Mouse (Mus musculus) kidney, adult 2 months (tissue): ENCODE measurements around the gene Zfp791. TPM values are rescaled to one million over a fixed set of nuclear protein-coding genes. Genes with fewer than 3 reads are reported as not detected.

Source experiments
- DNase-seq: peaks from one replicate; pipeline ENCODE4 v3.0.0; 2021
- H3K27ac ChIP-seq: fragments of 200-500 bp; 2 replicates; pipeline ENCODE4 v1.5.1; 2012; ENCODE audit warnings: low read depth, low read length, control low read depth, inconsistent platforms; ENCODE audit not compliant: insufficient read depth
- H3K27me3 ChIP-seq: fragments of 200-500 bp; replicated peaks from 2 replicates; pipeline ENCODE4 v1.6.1; 2012; ENCODE audit warnings: mild to moderate bottlenecking, moderate library complexity, low read length, inconsistent platforms; ENCODE audit not compliant: control insufficient read depth, insufficient read depth
- H3K36me3 ChIP-seq: fragments of 200-500 bp; 2 replicates; pipeline ENCODE4 v1.6.1; 2012; ENCODE audit warnings: mild to moderate bottlenecking, moderate library complexity, low read length, inconsistent platforms; ENCODE audit not compliant: control insufficient read depth, insufficient read depth
- H3K4me1 ChIP-seq: fragments of 200-500 bp; 2 replicates; pipeline ENCODE4 v1.6.1; 2011; ENCODE audit warnings: low read length; ENCODE audit not compliant: control insufficient read depth, insufficient read depth
- H3K4me3 ChIP-seq: fragments of 200-500 bp; 2 replicates; pipeline ENCODE4 v1.5.1; 2011; ENCODE audit warnings: mild to moderate bottlenecking, low read depth, low read length, control low read depth; ENCODE audit not compliant: insufficient read depth
- CTCF ChIP-seq: fragments of 200-500 bp; conservative IDR thresholded peaks from 2 replicates; pipeline ENCODE4 v1.5.1; 2011; ENCODE audit warnings: low read depth, mild to moderate bottlenecking, control low read depth, low read length, moderate library complexity, mixed read lengths; ENCODE audit not compliant: insufficient read depth, insufficient read length
- POLR2A ChIP-seq: fragments of 200-500 bp; IDR thresholded peaks from one replicate; pipeline ENCODE4 v1.6.1; 2011; ENCODE audit warnings: low read depth, low read length, control low read depth
- WGBS: fragments of 180-500 bp; shearing (Covaris S2); methylation state at CpG from one replicate; pipeline ENCODE4 v1.1.7; 2018; 5-methylcytosine and 5-hydroxymethylcytosine counted together
- polyA plus RNA-seq: library from polyadenylated mRNA; depleted of rRNA; stranded (reverse); fragments of >200 nt; gene quantifications from 2 replicates; pipeline ENCODE4 v1.2.3, GENCODE M21; 2012; rRNA removed

Zfp791 gene
- polyA plus RNA-seq, 1 experiment, result 0.84 TPM

DNA sequence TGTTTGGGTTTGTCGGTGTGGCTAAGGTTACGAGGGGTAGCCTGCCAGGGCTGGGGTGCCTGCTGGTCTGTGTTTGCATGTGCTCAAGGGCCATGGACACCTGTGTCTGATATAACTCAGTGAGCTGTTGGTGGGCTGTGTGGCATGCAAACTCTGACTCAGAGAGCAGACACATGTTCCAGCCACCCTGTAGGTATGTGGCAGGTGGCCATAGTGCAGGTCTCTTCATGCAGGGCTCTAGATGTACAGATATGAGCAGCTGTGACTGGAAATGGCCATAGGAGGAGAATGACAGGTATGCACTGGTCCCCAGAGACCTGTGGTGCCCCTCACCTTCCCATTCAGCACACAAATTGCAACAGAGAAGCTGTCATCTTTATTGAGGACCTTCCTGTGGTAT is 55.7 kb downstream of the Zfp791 start:
- TF ChIP-seq CTCF (no peak), POLR2A (no peak)
- Histone ChIP-seq H3K4me3 (no peak overlapping the region), H3K36me3 (no peaks in the 10 kb centered on the region), H3K27me3 (no peaks in the 10 kb centered on the region), H3K27ac (no peak overlapping the region), H3K4me1 (peaks cover 6% of the 10 kb centered on the region; the same call in 1 of the 2 replicates)
- DNase-seq, result no peak
- 93% methylated on average over 2 of the region's 2 CpGs for WGBS

DNA sequence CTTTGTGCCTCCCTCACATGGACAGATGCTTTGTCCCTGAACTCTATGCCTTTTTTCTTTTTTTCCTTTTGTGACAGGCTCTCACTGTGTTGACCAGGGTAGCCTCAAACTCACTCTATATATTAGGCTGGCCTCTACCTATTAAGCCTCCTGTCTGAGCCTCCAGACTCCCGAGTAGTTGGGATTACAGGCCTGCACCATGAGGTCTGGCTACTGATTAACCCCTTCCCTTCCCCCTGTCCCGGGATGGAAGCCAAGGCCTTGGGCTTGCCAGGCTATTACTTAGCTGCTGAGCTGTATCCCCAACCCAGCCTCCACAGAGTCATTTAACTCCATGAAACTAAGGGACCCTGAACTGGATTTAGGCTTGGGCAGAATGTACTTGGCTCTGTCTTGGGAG is 57.7 kb downstream of the Zfp791 start:
- 20% methylated on average over 2 of the region's 2 CpGs for WGBS
- TF ChIP-seq CTCF (no peak), POLR2A (no peak)
- peak; percentile 95 for DNase-seq
- H3K4me3 ChIP-seq, result no peak overlapping the region
- no peaks in the 10 kb centered on the region for H3K27me3 ChIP-seq
- no peaks in the 10 kb centered on the region for H3K36me3 ChIP-seq
- H3K4me1 ChIP-seq, result peaks cover 5% of the 10 kb centered on the region; the same call in 1 of the 2 replicates
- no peak overlapping the region for H3K27ac ChIP-seq

DNA sequence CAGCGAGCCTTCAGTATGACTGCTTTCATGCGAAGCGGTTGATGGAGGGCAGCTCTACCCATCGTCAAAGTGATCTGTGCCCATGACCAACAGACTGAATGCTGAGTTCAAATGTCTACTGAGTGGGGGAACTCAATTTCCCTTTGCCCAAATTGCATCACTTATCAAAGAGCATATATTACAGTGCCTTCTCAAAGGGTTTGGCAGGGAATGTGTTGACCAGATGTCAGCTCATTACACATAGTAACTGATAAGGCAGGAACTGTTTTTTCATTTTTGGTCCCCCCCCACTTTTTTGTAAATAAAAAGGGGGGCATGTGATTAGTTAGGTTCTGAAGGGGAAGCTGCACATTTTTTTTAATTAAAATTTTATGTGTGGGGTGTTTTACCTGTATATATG is 60.3 kb downstream of the Zfp791 start:
- no peak for DNase-seq
- Histone ChIP-seq H3K27ac (no peak overlapping the region), H3K27me3 (no peaks in the 10 kb centered on the region), H3K4me1 (peaks cover 5% of the 10 kb centered on the region; the same call in 1 of the 2 replicates), H3K36me3 (no peaks in the 10 kb centered on the region), H3K4me3 (no peak overlapping the region)
- TF ChIP-seq POLR2A (no peak), CTCF (no peak)
- 92% methylated on average over 4 of the region's 4 CpGs for WGBS

GRCm38 (mm10) chr8:85059879-85060616 is 62.8 kb downstream of the Zfp791 start, which contains the start of gene Fbxw9:
Fbxw9 (plus strand) TSS chr8:85060055.
- under 1% methylated on average over 52 of the region's 53 CpGs for WGBS
- Histone ChIP-seq H3K4me1 (peaks cover 5% of the 10 kb centered on the region; the same call in 1 of the 2 replicates), H3K27me3 (no peaks in the 10 kb centered on the region), H3K27ac (no peak within 1 kb of the TSS), H3K36me3 (no peaks in the 10 kb centered on the region), H3K4me3 (peak within 1 kb of the TSS; percentile 74)
- TF ChIP-seq POLR2A, result no peak
- no peak for TF ChIP-seq CTCF
- DNase-seq, result peak; percentile 96

Other genes with a start within 250 kb of the Zfp791 start
- 700 TPM in 2 replicates for gene Gcdh, start 229.2 kb downstream of the Zfp791 start, polyA plus RNA-seq
- 3.2 and 6.0 TPM in 2 replicates for gene Klf1, start 221.2 kb downstream of the Zfp791 start, polyA plus RNA-seq
- gene Dnase2a, start 214.5 kb downstream of the Zfp791 start, polyA plus RNA-seq, result 19.0 and 20.1 TPM in 2 replicates
- 0.18 and 0.38 TPM in 2 replicates for gene Mast1, start 185.7 kb downstream of the Zfp791 start, polyA plus RNA-seq
- not detected in 2 replicates for gene Rtbdn, start 176.1 kb downstream of the Zfp791 start, polyA plus RNA-seq
- gene Gm49661, start 153.7 kb downstream of the Zfp791 start, polyA plus RNA-seq, result not detected in 2 replicates
- gene Prdx2, start 153.5 kb downstream of the Zfp791 start, polyA plus RNA-seq, result 304 and 376 TPM in 2 replicates
- gene Rnaseh2a, start 153.3 kb downstream of the Zfp791 start, polyA plus RNA-seq, result 29.4 and 34.4 TPM in 2 replicates
- gene Junb, start 144.4 kb downstream of the Zfp791 start, polyA plus RNA-seq, result 19.2 and 20.9 TPM in 2 replicates
- 34.5 and 34.6 TPM in 2 replicates for gene Hook2, start 132.5 kb downstream of the Zfp791 start, polyA plus RNA-seq
- not detected in 2 replicates for gene Best2, start 108.6 kb downstream of the Zfp791 start, polyA plus RNA-seq
- gene Asna1, start 97.8 kb downstream of the Zfp791 start, polyA plus RNA-seq, result 266 and 270 TPM in 2 replicates
- 103 and 111 TPM in 2 replicates for gene Trir, start 96.3 kb downstream of the Zfp791 start, polyA plus RNA-seq
- 36.1 and 45.0 TPM in 2 replicates for gene Tnpo2, start 86.2 kb downstream of the Zfp791 start, polyA plus RNA-seq
- gene Fbxw9, start 63.0 kb downstream of the Zfp791 start, polyA plus RNA-seq, result 32.6 and 39.6 TPM in 2 replicates
- 0.91 TPM in 1 of 2 replicates, not detected in the other for gene Gm5741, start 55.1 kb downstream of the Zfp791 start, polyA plus RNA-seq
- gene Dhps, start 51.3 kb downstream of the Zfp791 start, polyA plus RNA-seq, result 26.0 and 30.8 TPM in 2 replicates
- 141 and 157 TPM in 2 replicates for gene Wdr83os, start 42.4 kb downstream of the Zfp791 start, polyA plus RNA-seq
- gene Wdr83, start 41.8 kb downstream of the Zfp791 start, polyA plus RNA-seq, result 33.7 and 37.7 TPM in 2 replicates
- 111 and 116 TPM in 2 replicates for gene Man2b1, start 39.8 kb downstream of the Zfp791 start, polyA plus RNA-seq
- not detected in 2 replicates for gene Cks1brt, start 28.8 kb upstream of the Zfp791 start, polyA plus RNA-seq
- gene Olfr371, start 102.9 kb upstream of the Zfp791 start, polyA plus RNA-seq, result not detected in 2 replicates
- gene Orc6, start 176.5 kb upstream of the Zfp791 start, polyA plus RNA-seq, result 6.9 and 9.9 TPM in 2 replicates
- 26.0 and 33.3 TPM in 2 replicates for gene Vps35, start 176.7 kb upstream of the Zfp791 start, polyA plus RNA-seq